Mouse (Mus musculus) embryonic stem cell, embryonic (primary cell): ENCODE measurements around the gene Sept11.

Source experiments
- CTCF ChIA-PET, 4 experiments: fragments of 300-600 bp in 2 of 4; fragments of 350-600 bp in 2 of 4; sonication (Branson Sonifier 250); formaldehyde crosslinking; loops; one replicate each; lab custom pipeline; 2022; ENCODE audit warnings: inconsistent platforms in 2 of 4; lab: Charles Lee
- POLR2A ChIA-PET, 4 experiments: fragments of 300-600 bp in 2 of 4; fragments of 350-600 bp in 2 of 4; sonication (Branson Sonifier 250); formaldehyde crosslinking; loops; one replicate each; lab custom pipeline; 2022; ENCODE audit warnings: antibody characterized with exemption in 4 of 4, inconsistent platforms in 1 of 4; lab: Charles Lee

Gene Sept11

DNA sequence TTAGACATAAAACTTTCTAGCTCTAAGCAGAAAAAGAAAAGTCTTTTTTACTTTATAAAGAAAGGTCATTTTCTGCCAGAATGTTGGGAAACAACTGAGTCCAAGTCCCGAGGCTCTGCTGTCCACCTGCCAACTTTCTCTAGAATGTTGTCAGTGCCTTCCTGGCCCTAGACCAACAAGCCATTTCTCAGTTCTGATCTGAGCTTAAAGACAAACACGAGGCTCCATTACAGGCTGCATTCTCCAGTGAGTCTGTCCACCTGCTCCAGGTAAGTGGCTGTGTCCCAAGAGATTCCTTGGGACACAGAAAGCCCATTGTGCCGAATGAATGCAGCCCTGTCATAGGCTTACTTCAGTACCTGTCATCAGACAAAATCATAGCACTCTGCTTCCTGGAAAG lies 128.4 kb downstream of the Sept11 start:
- ChIA-PET CTCF (no interaction called here), POLR2A (interaction anchor here in 1 of 4 experiments (1.1 kb wide), 1 partner anchor 46 kb away, joined by 3 read pairs; no protein-coding TSS in a partner anchor)

DNA sequence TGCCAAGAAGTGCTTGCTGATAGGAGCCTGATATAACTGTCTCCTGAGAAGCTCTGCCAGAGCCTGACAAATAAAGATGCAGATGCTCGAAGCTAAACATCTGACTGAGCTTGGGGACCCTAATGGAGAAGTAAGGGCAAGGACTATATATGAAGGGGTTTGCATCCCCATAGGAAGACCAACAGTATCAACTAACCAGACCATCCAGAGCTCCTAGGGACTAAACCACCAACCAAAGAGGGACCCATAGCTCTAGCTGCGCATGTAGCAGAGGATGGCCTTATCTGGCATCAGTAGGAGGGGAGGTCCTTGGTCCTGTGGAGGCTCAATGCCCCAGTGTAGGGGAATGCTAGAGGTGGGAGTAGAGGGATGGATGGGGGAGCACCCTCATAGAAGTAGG lies 131.3 kb downstream of the Sept11 start:
- ChIA-PET CTCF (interaction anchor here in 1 of 4 experiments (0.7 kb wide), 1 partner anchor 433 kb away, joined by 10 read pairs; no protein-coding TSS in a partner anchor), POLR2A (interaction anchor here in 1 of 4 experiments (0.9 to 1.2 kb wide), 2 partner anchors 13 to 42 kb away, joined by 3 read pairs; no protein-coding TSS in a partner anchor)
